Mouse (Mus musculus) midbrain, embryonic 10.5 days (tissue): Measurements from ENCODE around the gene Gtf2ird1. TPM values are rescaled to one million over a fixed set of nuclear protein-coding genes. Genes with fewer than 3 reads are reported as not detected.
"Not testable (repeated sequence)": the region's sequence is repeated elsewhere in the genome, so short reads cannot be mapped to it uniquely, and the experiment has no call there.

Source experiments
- DNase-seq: peaks from one replicate; pipeline ENCODE4 v3.0.0-alpha.2; 2017; ENCODE audit warnings: low spot score
- H3K27ac ChIP-seq: fragments of 300-500 bp; sonication (generic); replicated peaks from 2 replicates; pipeline ENCODE4 v1.5.1; 2016; ENCODE audit warnings: mild to moderate bottlenecking
- H3K27me3 ChIP-seq: fragments of 300-500 bp; sonication (generic); 2 replicates; pipeline ENCODE4 v1.6.1; 2016; ENCODE audit warnings: low read depth, mild to moderate bottlenecking; ENCODE audit not compliant: poor library complexity, severe bottlenecking
- H3K36me3 ChIP-seq: fragments of 300-500 bp; sonication (generic); 2 replicates; pipeline ENCODE4 v1.6.1; 2016; ENCODE audit warnings: mild to moderate bottlenecking, moderate library complexity
- H3K4me1 ChIP-seq: fragments of 300-500 bp; sonication (generic); 2 replicates; pipeline ENCODE4 v1.6.1; 2016
- H3K4me3 ChIP-seq: fragments of 300-500 bp; sonication (generic); 2 replicates; pipeline ENCODE4 v1.5.1; 2016; ENCODE audit warnings: mild to moderate bottlenecking, moderate library complexity
- H3K9me3 ChIP-seq: fragments of 300-500 bp; sonication (generic); replicated peaks from 2 replicates; pipeline ENCODE4 v1.6.1; 2016; ENCODE audit warnings: mild to moderate bottlenecking
- WGBS: fragments of 180-500 bp; shearing (Covaris S2); methylation state at CpG from one replicate; pipeline ENCODE4 v1.1.7; 2016; 5-methylcytosine and 5-hydroxymethylcytosine counted together
- polyA plus RNA-seq: library from polyadenylated mRNA; unstranded; fragments of >200 nt; fragmentation: Nextera tagmentation; extraction: Ambion mirVana; gene quantifications from 2 replicates; pipeline ENCODE4 v1.2.1, GENCODE M21; 2016

The Gtf2ird1 gene
- polyA plus RNA-seq, 1 experiment from 2014 or later: 96.4 TPM

- H3K36me3 ChIP-seq: no peaks in the 10 kb centered on the region
- no peak for DNase-seq
- no peaks in the 10 kb centered on the region for H3K27me3 ChIP-seq
- WGBS: 81% methylated on average over 9 of the region's 9 CpGs
- H3K9me3 ChIP-seq: no peaks in the 10 kb centered on the region
- H3K27ac ChIP-seq: no peak overlapping the region
- H3K4me1 ChIP-seq: peaks cover 5% of the 10 kb centered on the region
- no peak overlapping the region for H3K4me3 ChIP-seq
Observed at GRCm38 (mm10) chr5:134345449-134345848, 111.1 kb downstream of the Gtf2ird1 start.

GRCm38 (mm10) chr5:134344076-134344475 is 112.4 kb downstream of the Gtf2ird1 start:
- H3K4me3 ChIP-seq: no peak overlapping the region
- H3K4me1 ChIP-seq: peaks cover 3% of the 10 kb centered on the region; the same call in 1 of the 2 replicates
- no peaks in the 10 kb centered on the region for H3K9me3 ChIP-seq
- WGBS: 85% methylated on average over 8 of the region's 8 CpGs
- H3K27ac ChIP-seq: no peak overlapping the region
- DNase-seq: no peak
- H3K36me3 ChIP-seq: no peaks in the 10 kb centered on the region
- no peaks in the 10 kb centered on the region for H3K27me3 ChIP-seq

GRCm38 (mm10) chr5:134343530-134343929 is 113.0 kb downstream of the Gtf2ird1 start:
- 72% methylated on average over 4 of the region's 4 CpGs for WGBS
- H3K36me3 ChIP-seq, H3K4me1 ChIP-seq, H3K4me3 ChIP-seq, DNase-seq, H3K27ac ChIP-seq, H3K27me3 ChIP-seq, H3K9me3 ChIP-seq: not testable (repeated sequence)

- H3K4me3 ChIP-seq: no peak overlapping the region
- no peak for DNase-seq
- H3K36me3 ChIP-seq: no peaks in the 10 kb centered on the region
- H3K4me1 ChIP-seq: peaks cover 3% of the 10 kb centered on the region; the same call in 1 of the 2 replicates
- 88% methylated on average over 18 of the region's 18 CpGs for WGBS
- no peak overlapping the region for H3K27ac ChIP-seq
- no peaks in the 10 kb centered on the region for H3K9me3 ChIP-seq
- no peaks in the 10 kb centered on the region for H3K27me3 ChIP-seq
Observed at GRCm38 (mm10) chr5:134342503-134343205, 113.9 kb downstream of the Gtf2ird1 start.

- peaks cover 3% of the 10 kb centered on the region; the same call in 1 of the 2 replicates for H3K4me1 ChIP-seq
- H3K4me3 ChIP-seq: no peak overlapping the region
- H3K36me3 ChIP-seq: no peaks in the 10 kb centered on the region
- H3K27me3 ChIP-seq: no peaks in the 10 kb centered on the region
- no peak overlapping the region for H3K27ac ChIP-seq
- no peaks in the 10 kb centered on the region for H3K9me3 ChIP-seq
- no peak for DNase-seq
- 92% methylated on average over 5 of the region's 5 CpGs for WGBS
Observed at GRCm38 (mm10) chr5:134341721-134342120, 114.8 kb downstream of the Gtf2ird1 start.

- Histone ChIP-seq H3K36me3 (no peaks in the 10 kb centered on the region), H3K9me3 (no peaks in the 10 kb centered on the region), H3K27me3 (no peaks in the 10 kb centered on the region), H3K4me1 (peaks cover 3% of the 10 kb centered on the region; the same call in 1 of the 2 replicates), H3K4me3 (no peak overlapping the region), H3K27ac (no peak overlapping the region)
- WGBS: 77% methylated on average over 10 of the region's 10 CpGs
- no peak for DNase-seq
Observed at GRCm38 (mm10) chr5:134341321-134341720, 115.2 kb downstream of the Gtf2ird1 start.

GRCm38 (mm10) chr5:134340101-134340522 is 116.4 kb downstream of the Gtf2ird1 start:
- WGBS: 30% methylated on average over 6 of the region's 6 CpGs
- Histone ChIP-seq H3K4me3 (no peak overlapping the region), H3K4me1 (peaks cover 3% of the 10 kb centered on the region; the same call in 1 of the 2 replicates), H3K9me3 (no peaks in the 10 kb centered on the region), H3K27me3 (no peaks in the 10 kb centered on the region), H3K36me3 (no peaks in the 10 kb centered on the region), H3K27ac (no peak overlapping the region)
- no peak for DNase-seq

- DNase-seq, H3K4me1 ChIP-seq, H3K4me3 ChIP-seq, H3K36me3 ChIP-seq, H3K27me3 ChIP-seq, H3K27ac ChIP-seq, H3K9me3 ChIP-seq: not testable (repeated sequence)
- WGBS: 65% methylated on average over 2 of the region's 2 CpGs
Observed at GRCm38 (mm10) chr5:134337012-134337411, 119.5 kb downstream of the Gtf2ird1 start.

- 36% methylated on average over 8 of the region's 8 CpGs for WGBS
- DNase-seq: no peak
- H3K4me3 ChIP-seq: no peak overlapping the region
Observed at GRCm38 (mm10) chr5:134332743-134333142, 123.8 kb downstream of the Gtf2ird1 start.

GRCm38 (mm10) chr5:134330082-134330481 is 126.4 kb downstream of the Gtf2ird1 start:
- Histone ChIP-seq H3K36me3 (no peaks in the 10 kb centered on the region), H3K4me3 (no peak overlapping the region), H3K27ac (no peak overlapping the region), H3K4me1 (peaks cover 14% of the 10 kb centered on the region), H3K9me3 (no peaks in the 10 kb centered on the region), H3K27me3 (no peaks in the 10 kb centered on the region)
- WGBS: 88% methylated on average over 2 of the region's 2 CpGs
- no peak for DNase-seq

More at GRCm38 (mm10) chr5:134332743-134333142, 123.8 kb downstream of the Gtf2ird1 start:
- Histone ChIP-seq H3K9me3 (no peaks in the 10 kb centered on the region), H3K27me3 (no peaks in the 10 kb centered on the region), H3K36me3 (no peaks in the 10 kb centered on the region), H3K27ac (peak overlapping the region; percentile 55; the same call in 1 of the 2 replicates), H3K4me1 (peaks cover 14% of the 10 kb centered on the region)

GRCm38 (mm10) chr5:134329311-134329710 is 127.2 kb downstream of the Gtf2ird1 start:
- no peak overlapping the region for H3K27ac ChIP-seq
- no peak overlapping the region for H3K4me3 ChIP-seq
- WGBS: 57% methylated on average over 4 of the region's 4 CpGs
- H3K27me3 ChIP-seq: no peaks in the 10 kb centered on the region
- no peaks in the 10 kb centered on the region for H3K9me3 ChIP-seq
- peaks cover 14% of the 10 kb centered on the region for H3K4me1 ChIP-seq
- no peak for DNase-seq
- H3K36me3 ChIP-seq: no peaks in the 10 kb centered on the region

- WGBS: 91% methylated on average over 6 of the region's 6 CpGs
- Histone ChIP-seq H3K27me3 (no peaks in the 10 kb centered on the region), H3K36me3 (no peaks in the 10 kb centered on the region), H3K9me3 (no peaks in the 10 kb centered on the region), H3K4me1 (peaks cover 14% of the 10 kb centered on the region), H3K4me3 (no peak overlapping the region), H3K27ac (no peak overlapping the region)
- no peak for DNase-seq
Observed at GRCm38 (mm10) chr5:134328482-134329001, 128.0 kb downstream of the Gtf2ird1 start.

- peaks cover 13% of the 10 kb centered on the region for H3K4me1 ChIP-seq
- H3K9me3 ChIP-seq: no peaks in the 10 kb centered on the region
- 88% methylated on average over 13 of the region's 13 CpGs for WGBS
- H3K27ac ChIP-seq: no peak overlapping the region
- DNase-seq: no peak
- H3K36me3 ChIP-seq: no peaks in the 10 kb centered on the region
- no peaks in the 10 kb centered on the region for H3K27me3 ChIP-seq
- no peak overlapping the region for H3K4me3 ChIP-seq
Observed at GRCm38 (mm10) chr5:134325856-134326566, 130.5 kb downstream of the Gtf2ird1 start.
